Mouse (Mus musculus) neural tube, embryonic 15.5 days (tissue): Measurements from ENCODE around the gene Ubc. TPM values are rescaled to one million over a fixed set of nuclear protein-coding genes. Genes with fewer than 3 reads are reported as not detected.
A peak's percentile ranks its signal among the peaks of the same experiment; 100 is the strongest.

Experiments
- ATAC-seq: fragments of 200-750 bp; cut with Nextera tagmentation; 2 replicates; pipeline ENCODE4 v1.8.0; 2017; ENCODE audit warnings: mild to moderate bottlenecking, moderate TSS enrichment, moderate library complexity; ENCODE audit not compliant: low FRiP score
- H3K27ac ChIP-seq: fragments of 300-500 bp; sonication (generic); replicated peaks from 2 replicates; pipeline ENCODE4 v1.5.1; 2015; ENCODE audit warnings: mild to moderate bottlenecking, inconsistent platforms
- H3K27me3 ChIP-seq: fragments of 300-500 bp; sonication (generic); replicated peaks from 2 replicates; pipeline ENCODE4 v1.6.1; 2015; ENCODE audit warnings: inconsistent platforms
- H3K36me3 ChIP-seq: fragments of 300-500 bp; sonication (generic); 2 replicates; pipeline ENCODE4 v1.6.1; 2015; ENCODE audit warnings: inconsistent platforms
- H3K4me1 ChIP-seq: fragments of 300-500 bp; sonication (generic); 2 replicates; pipeline ENCODE4 v1.6.1; 2015; ENCODE audit warnings: inconsistent platforms
- H3K4me2 ChIP-seq: fragments of 300-500 bp; sonication (generic); 2 replicates; pipeline ENCODE4 v1.6.1; 2015; ENCODE audit warnings: inconsistent platforms, mild to moderate bottlenecking, moderate library complexity
- H3K4me3 ChIP-seq: fragments of 300-500 bp; sonication (generic); replicated peaks from 2 replicates; pipeline ENCODE4 v1.5.1; 2015; ENCODE audit warnings: mild to moderate bottlenecking, inconsistent platforms
- H3K9ac ChIP-seq: fragments of 300-500 bp; sonication (generic); replicated peaks from 2 replicates; pipeline ENCODE4 v1.6.1; 2015; ENCODE audit warnings: mild to moderate bottlenecking, inconsistent platforms
- H3K9me3 ChIP-seq: fragments of 300-500 bp; sonication (generic); replicated peaks from 2 replicates; pipeline ENCODE4 v1.6.1; 2016; ENCODE audit warnings: inconsistent platforms
- WGBS: fragments of 180-500 bp; shearing (Covaris S2); methylation state at CpG from one replicate; pipeline ENCODE4 v1.1.7; 2015; ENCODE audit warnings: mixed read lengths; 5-methylcytosine and 5-hydroxymethylcytosine counted together
- polyA plus RNA-seq: library from polyadenylated mRNA; unstranded; fragments of >200 nt; fragmentation: Nextera tagmentation; extraction: Ambion mirVana; gene quantifications from 2 replicates; pipeline ENCODE4 v1.2.1, GENCODE M21; 2015

Gene Ubc
- polyA plus RNA-seq, 1 experiment from 2014 or later, result 1,380 TPM

DNA sequence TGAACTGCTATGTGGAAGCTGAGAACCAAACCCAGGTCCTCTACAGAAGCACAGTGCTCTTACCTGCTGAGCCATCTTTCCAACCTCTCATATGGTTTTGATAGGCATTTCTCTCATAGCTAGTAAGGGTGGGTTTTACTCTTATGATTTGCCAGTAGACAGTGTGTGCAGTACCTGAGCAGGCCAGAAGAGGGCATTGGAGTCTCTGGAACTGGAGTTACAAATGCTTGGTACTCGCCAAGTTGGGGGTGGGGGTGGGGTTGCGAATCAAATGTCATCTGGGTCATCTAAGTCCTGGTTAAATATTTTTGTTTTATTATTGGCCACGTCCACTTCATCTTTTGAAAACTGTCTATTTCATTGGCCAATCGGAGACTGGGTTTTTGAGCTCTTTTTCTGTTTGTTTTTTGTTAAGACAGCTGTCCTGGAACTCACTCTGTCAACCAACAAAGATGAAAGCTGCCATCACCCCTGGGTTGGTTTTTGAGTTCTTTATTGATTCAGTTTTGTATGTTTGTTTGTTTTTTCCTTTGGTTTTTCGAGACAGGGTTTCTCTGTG, 22.0 kb upstream of the Ubc start:
- no peaks in the 10 kb centered on the region for H3K27me3 ChIP-seq
- peaks cover 11% of the 10 kb centered on the region for H3K4me1 ChIP-seq
- WGBS, result 61% methylated on average over 5 of the region's 5 CpGs

DNA sequence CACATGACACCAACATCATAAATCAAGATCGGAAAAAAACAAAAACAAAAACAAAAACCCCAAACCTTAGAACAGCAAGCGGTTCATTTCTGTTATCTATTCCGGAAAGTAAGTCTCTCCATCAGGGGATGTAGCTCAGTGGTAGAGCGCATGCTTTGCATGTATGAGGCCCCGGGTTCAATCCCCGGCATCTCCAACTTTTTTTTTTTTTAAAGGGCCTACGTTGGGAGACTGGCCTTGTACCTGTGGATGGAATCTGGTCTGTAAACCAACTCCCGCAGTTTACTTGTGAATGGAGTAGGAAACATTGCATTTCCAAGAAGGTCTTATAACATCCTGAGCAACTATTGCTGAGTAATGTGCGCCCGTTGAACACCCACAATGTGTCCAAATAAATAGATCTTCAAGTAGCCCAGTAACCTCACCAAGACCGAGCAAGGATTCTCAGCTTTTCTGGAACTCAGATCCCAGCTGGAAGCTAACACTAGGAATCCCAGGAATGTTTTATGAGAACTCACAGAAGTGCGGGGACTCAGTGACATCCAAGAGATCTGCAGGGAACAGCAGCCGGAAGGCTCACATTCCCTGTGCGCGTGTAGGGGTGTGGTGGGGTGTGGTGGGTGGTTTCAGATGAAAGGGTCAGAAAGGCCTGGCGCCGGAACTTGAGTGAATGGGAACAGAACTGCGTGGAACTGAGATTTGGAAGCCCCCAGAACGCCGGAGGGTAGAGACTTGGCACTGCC, 19.5 kb upstream of the Ubc start:
- peak; percentile 45; the same call in 1 of the 2 replicates for ATAC-seq
- peaks cover 23% of the 10 kb centered on the region for H3K4me1 ChIP-seq
- WGBS, result 12% methylated on average over 20 of the region's 20 CpGs
- no peaks in the 10 kb centered on the region for H3K9me3 ChIP-seq
- H3K36me3 ChIP-seq, result peaks cover 10% of the 10 kb centered on the region
- no peak overlapping the region for H3K9ac ChIP-seq
- no peaks in the 10 kb centered on the region for H3K27me3 ChIP-seq
- H3K4me2 ChIP-seq, result peak overlapping the region; percentile 51
- H3K4me3 ChIP-seq, result peak overlapping the region; percentile 33
- peak overlapping the region; percentile 67 for H3K27ac ChIP-seq

More for the DNA sequence above, 22.0 kb upstream of the Ubc start:
- no peak overlapping the region for H3K9ac ChIP-seq
- H3K36me3 ChIP-seq, result peaks cover 35% of the 10 kb centered on the region
- no peak for ATAC-seq
- H3K27ac ChIP-seq, result no peak overlapping the region
- H3K9me3 ChIP-seq, result no peaks in the 10 kb centered on the region
- H3K4me3 ChIP-seq, result no peak overlapping the region
- no peak overlapping the region for H3K4me2 ChIP-seq

- Histone ChIP-seq H3K27ac (peak overlapping the region; percentile 67), H3K27me3 (no peaks in the 10 kb centered on the region), H3K4me2 (peak overlapping the region; percentile 51), H3K4me3 (peak overlapping the region; percentile 33), H3K36me3 (peaks cover 5% of the 10 kb centered on the region), H3K4me1 (peaks cover 26% of the 10 kb centered on the region), H3K9ac (no peak overlapping the region), H3K9me3 (no peaks in the 10 kb centered on the region)
- under 1% methylated on average over 13 of the region's 13 CpGs for WGBS
- ATAC-seq, result peak; percentile 23
Measured at GRCm38 (mm10) chr5:125408842-125409241, 18.8 kb upstream of the Ubc start.

DNA sequence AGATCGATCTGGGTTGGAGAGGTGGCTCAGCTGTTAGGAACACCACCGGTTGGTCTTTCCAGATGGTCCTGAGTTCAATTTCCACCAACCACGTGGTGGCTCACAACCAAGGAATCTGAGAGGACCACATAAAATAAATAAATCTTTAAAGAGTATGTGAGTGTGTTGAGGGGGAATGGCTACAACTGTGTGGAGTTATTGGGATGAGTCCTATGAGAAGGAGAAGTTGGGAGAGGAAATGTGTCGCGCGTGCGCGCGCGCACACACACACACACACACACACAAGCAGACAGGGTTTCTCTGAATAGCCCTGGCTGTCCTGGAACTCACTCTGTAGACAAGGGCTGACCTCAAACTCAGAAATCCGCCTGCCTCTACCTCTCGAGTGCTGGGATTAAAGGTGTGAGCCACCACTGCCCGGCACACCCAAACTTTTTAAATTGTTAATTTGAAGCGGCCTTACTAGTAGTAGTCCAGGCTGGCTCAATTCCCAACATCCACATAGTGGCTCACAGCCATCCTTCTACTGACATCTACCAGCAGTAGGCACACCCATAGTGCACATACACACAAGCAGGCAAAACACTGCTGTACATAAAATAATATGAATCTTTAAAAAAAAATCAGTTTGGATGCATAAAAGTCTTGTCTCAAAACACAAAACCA, 18.0 kb upstream of the Ubc start:
- 72% methylated on average over 14 of the region's 14 CpGs for WGBS

GRCm38 (mm10) chr5:125407020-125407830, 17.2 kb upstream of the Ubc start:
- Histone ChIP-seq H3K4me3 (peak overlapping the region; percentile 55), H3K4me1 (peaks cover 34% of the 10 kb centered on the region), H3K9me3 (no peaks in the 10 kb centered on the region), H3K9ac (peak overlapping the region; percentile 76), H3K27me3 (no peaks in the 10 kb centered on the region), H3K36me3 (no peaks in the 10 kb centered on the region), H3K4me2 (peak overlapping the region; percentile 82), H3K27ac (peak overlapping the region; percentile 93)
- no peak for ATAC-seq
- WGBS, result 61% methylated on average over 13 of the region's 13 CpGs

More for the DNA sequence above, 18.0 kb upstream of the Ubc start:
- Histone ChIP-seq H3K4me1 (peaks cover 31% of the 10 kb centered on the region), H3K27ac (peak overlapping the region; percentile 67; the same call in 1 of the 2 replicates), H3K9me3 (no peaks in the 10 kb centered on the region), H3K9ac (no peak overlapping the region), H3K36me3 (no peaks in the 10 kb centered on the region; the same call in 1 of the 2 replicates), H3K4me2 (no peak overlapping the region), H3K4me3 (no peak overlapping the region), H3K27me3 (no peaks in the 10 kb centered on the region)
- ATAC-seq, result no peak

- Histone ChIP-seq H3K4me3 (peak overlapping the region; percentile 55), H3K4me2 (peak overlapping the region; percentile 82), H3K4me1 (peaks cover 34% of the 10 kb centered on the region), H3K27ac (peak overlapping the region; percentile 93), H3K27me3 (no peaks in the 10 kb centered on the region), H3K9me3 (no peaks in the 10 kb centered on the region), H3K36me3 (no peaks in the 10 kb centered on the region), H3K9ac (peak overlapping the region; percentile 76)
- peak; percentile 28; the same call in 1 of the 2 replicates for ATAC-seq
- WGBS, result 3% methylated on average over 20 of the region's 20 CpGs
Measured at GRCm38 (mm10) chr5:125406322-125407016, 16.5 kb upstream of the Ubc start.

DNA sequence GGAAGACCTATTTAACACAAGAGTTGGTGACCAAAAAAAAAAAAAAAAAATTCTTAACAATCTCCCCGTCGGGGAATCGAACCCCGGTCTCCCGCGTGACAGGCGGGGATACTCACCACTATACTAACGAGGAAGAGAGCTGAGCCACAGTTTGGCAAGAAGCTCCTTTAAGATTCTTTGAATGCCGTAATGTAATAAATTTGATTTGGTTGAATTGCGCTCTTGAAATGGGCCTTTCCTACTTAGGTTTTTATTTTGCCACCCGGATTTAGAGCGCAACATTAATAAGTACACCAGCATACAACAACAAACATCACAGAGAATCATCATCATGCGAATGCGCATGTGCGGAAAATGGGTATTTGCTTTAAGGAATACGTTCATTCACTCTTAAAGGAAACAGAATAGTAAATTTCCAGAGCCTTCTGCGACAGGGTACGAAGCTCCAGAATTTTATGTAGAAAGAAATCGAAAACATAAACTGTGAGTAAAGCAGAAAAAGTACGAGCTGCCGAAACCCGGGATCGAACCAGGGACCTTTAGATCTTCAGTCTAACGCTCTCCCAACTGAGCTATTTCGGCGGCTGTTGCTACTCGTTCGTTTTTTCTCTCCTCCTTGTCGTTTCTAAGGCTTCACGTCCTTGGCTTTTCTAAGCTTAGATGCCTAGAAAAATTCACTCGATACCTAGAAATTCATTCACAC, 15.7 kb upstream of the Ubc start:
- Histone ChIP-seq H3K4me2 (peak overlapping the region; percentile 82), H3K4me1 (peaks cover 34% of the 10 kb centered on the region), H3K27me3 (no peaks in the 10 kb centered on the region), H3K4me3 (peak overlapping the region; percentile 55), H3K9me3 (no peaks in the 10 kb centered on the region), H3K27ac (peak overlapping the region; percentile 93), H3K36me3 (no peaks in the 10 kb centered on the region), H3K9ac (peak overlapping the region; percentile 76)
- under 1% methylated on average over 31 of the region's 31 CpGs for WGBS
- ATAC-seq, result peak; percentile 74

DNA sequence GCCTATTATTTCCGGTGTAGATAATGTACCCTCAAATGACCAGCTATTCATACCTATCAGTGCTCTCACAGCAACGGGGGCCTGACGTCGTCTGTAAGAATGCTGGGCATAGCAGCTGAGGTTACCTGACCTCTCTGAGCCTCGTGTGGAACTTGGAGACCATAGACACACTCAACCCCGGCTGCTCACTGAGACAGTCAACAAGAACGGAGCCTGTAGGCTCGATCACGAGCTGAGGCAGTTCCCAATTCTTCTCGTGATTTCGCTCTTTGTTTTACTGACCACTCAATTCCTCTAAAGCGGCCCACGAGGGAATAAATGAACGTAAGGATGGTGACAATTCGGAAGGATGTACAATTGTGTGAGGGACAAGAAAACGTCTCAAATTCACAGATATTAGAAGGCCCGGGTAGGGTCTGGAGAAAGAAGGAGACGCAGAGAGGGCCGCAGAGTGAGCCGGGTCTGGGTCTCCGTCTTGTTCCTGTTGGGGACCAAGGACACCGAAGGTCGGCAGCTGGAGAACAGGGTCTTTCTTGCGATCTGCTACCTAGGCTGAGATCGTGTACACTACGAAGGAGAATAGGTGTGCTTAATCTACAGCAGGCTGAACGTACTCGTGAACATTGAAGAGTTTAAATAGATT, 15.0 kb upstream of the Ubc start:
- peak overlapping the region; percentile 56 for H3K9ac ChIP-seq
- H3K27me3 ChIP-seq, result no peaks in the 10 kb centered on the region
- under 1% methylated on average over 28 of the region's 28 CpGs for WGBS
- peak overlapping the region; percentile 55 for H3K4me3 ChIP-seq
- no peaks in the 10 kb centered on the region for H3K9me3 ChIP-seq
- peak overlapping the region; percentile 82 for H3K4me2 ChIP-seq
- no peaks in the 10 kb centered on the region for H3K36me3 ChIP-seq
- ATAC-seq, result 0 out of 2 replicates have a peak, but pooled peaks have one; percentile 23
- H3K27ac ChIP-seq, result peak overlapping the region; percentile 93
- H3K4me1 ChIP-seq, result peaks cover 34% of the 10 kb centered on the region

DNA sequence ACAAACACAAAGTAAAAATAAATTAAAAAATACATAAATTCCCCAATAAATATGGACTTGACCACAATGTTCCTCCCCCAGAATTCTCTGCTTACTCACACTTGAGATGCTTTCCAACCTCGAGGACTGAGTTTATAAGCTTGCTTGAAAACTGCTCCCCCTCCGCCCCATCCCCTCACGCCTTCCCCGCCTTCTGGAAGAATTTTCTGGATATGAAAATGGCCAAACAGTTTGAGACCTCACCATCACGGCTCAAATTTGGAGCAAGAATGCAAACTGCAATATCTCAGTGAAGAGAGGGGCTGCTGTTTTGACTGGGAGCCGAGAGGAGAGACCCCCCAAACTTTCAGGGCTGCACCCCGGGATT, 14.5 kb upstream of the Ubc start:
- H3K36me3 ChIP-seq, result no peaks in the 10 kb centered on the region
- no peaks in the 10 kb centered on the region for H3K9me3 ChIP-seq
- peak overlapping the region; percentile 93 for H3K27ac ChIP-seq
- peak overlapping the region; percentile 56 for H3K9ac ChIP-seq
- ATAC-seq, result no peak
- peaks cover 34% of the 10 kb centered on the region for H3K4me1 ChIP-seq
- H3K4me2 ChIP-seq, result peak overlapping the region; percentile 82
- peak overlapping the region; percentile 55 for H3K4me3 ChIP-seq
- no peaks in the 10 kb centered on the region for H3K27me3 ChIP-seq
- 2% methylated on average over 7 of the region's 7 CpGs for WGBS
